8 mouse cellular contexts compared by ENCODE assay signal in the genomic region with DNA sequence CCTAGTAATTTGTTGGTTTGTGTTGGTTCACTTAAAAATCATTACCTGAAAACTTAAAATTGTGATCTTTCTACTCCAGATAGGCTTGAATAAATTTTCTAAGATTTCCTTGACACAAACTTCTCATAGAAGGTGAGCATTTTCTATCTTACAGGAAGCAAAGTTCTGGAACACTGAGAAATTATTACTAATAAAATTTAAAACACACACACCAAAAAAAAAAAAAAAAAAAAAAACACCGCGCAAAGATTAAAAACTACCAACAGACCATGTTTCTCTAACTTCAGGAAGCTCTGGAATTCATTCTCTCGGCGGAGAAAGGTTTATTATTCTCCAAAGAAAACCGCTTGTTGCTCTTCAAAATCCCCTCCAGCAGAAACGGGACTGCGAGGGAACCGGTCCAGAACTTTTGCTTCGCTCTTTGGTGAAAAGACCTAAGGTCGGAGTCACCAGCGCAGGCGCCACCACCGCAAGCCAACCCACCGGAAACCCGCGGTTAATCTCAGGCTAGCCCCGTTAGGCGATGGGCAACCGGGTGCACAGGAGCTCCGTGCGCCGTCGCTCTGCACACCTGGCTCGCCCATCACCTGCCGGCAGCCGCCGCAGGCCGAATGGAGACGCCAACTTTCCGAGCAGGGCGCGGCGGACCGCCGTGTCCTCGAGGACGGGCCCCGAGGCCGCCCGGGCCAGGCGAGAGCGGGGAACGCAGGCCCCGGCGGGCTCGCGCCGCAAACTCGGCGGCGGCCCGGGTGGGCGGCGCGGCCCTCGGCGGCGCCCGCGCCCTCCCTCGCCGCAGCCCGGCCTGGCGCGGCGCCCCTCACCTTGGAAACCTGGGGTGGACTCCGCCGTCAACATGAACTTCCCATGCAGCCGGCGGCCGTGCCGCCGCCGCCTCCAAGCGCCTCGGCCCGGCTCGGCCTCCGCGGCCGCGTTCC. TPM values are rescaled to one million over a fixed set of nuclear protein-coding genes. Genes with fewer than 3 reads are reported as not detected.
DNase-seq lines count a peak whose midpoint lies in the region; ATAC-seq and TF ChIP-seq lines count a peak whose summit lies in the region.

No protein-coding gene starts in this region.

- peak overlapping the region; percentile 64 for H3K4me2 ChIP-seq in embryonic facial prominence, embryonic 14.5 days (ENCODE audit: low read depth, low read length)
- H3K4me2 ChIP-seq in heart, embryonic 11.5 days, result peak overlapping the region; percentile 65
- peak overlapping the region; percentile 47 for H3K4me2 ChIP-seq in kidney, embryonic 14.5 days (replicated peaks; ENCODE audit: low read depth, low read length)
- peak overlapping the region; percentile 67 for H3K4me2 ChIP-seq in neural tube, embryonic 13.5 days

- H3K4me3 ChIP-seq in C2C12 (ENCODE audit: insufficient read depth, poor library complexity, severe bottlenecking), result peak overlapping the region; percentile 57
- H3K4me3 ChIP-seq in embryonic facial prominence, embryonic 14.5 days (ENCODE audit: low read depth, low read length), result peak overlapping the region; percentile 88
- peak overlapping the region; percentile 96 for H3K4me3 ChIP-seq in heart, embryonic 11.5 days (ENCODE audit: low read depth, low read length)
- H3K4me3 ChIP-seq in kidney, embryonic 14.5 days (ENCODE audit: low read length), result peak overlapping the region; percentile 82
- peak overlapping the region; percentile 73 for H3K4me3 ChIP-seq in lung, adult 2 months (replicated peaks; ENCODE audit: extremely low read depth, low read depth, low read length)
- H3K4me3 ChIP-seq in neural tube, embryonic 13.5 days, result peak overlapping the region; percentile 87

- H3K79me2 ChIP-seq in C2C12 (ENCODE audit: control insufficient read depth, insufficient read depth), result peaks cover 52% of the 10 kb centered on the region

- H3K9ac ChIP-seq in embryonic facial prominence, embryonic 14.5 days (ENCODE audit: low read depth, low read length), result peak overlapping the region; percentile 95
- peak overlapping the region; percentile 94 for H3K9ac ChIP-seq in heart, embryonic 11.5 days (ENCODE audit: low read depth, low read length)
- peak overlapping the region; percentile 90 for H3K9ac ChIP-seq in kidney, embryonic 14.5 days (ENCODE audit: low read depth, low read length)
- H3K9ac ChIP-seq in neural tube, embryonic 13.5 days, result peak overlapping the region; percentile 90

- peaks cover 44% of the 10 kb centered on the region for H3K79me3 ChIP-seq in C2C12 (ENCODE audit: low read depth)

- no peaks in the 10 kb centered on the region for H3K27me3 ChIP-seq in C2C12 (ENCODE audit: control insufficient read depth, insufficient read depth, insufficient read length)
- no peaks in the 10 kb centered on the region for H3K27me3 ChIP-seq in embryonic facial prominence, embryonic 14.5 days (replicated peaks; ENCODE audit: control insufficient read depth, insufficient read depth, low read length)
- H3K27me3 ChIP-seq in heart, embryonic 11.5 days (ENCODE audit: control insufficient read depth, insufficient read depth, low read length), result no peaks in the 10 kb centered on the region
- no peaks in the 10 kb centered on the region for H3K27me3 ChIP-seq in kidney, embryonic 14.5 days (ENCODE audit: control insufficient read depth, insufficient read depth, low read length)
- 0 out of 2 replicates have a peak, but pooled peaks cover 3% of the 10 kb centered on the region for H3K27me3 ChIP-seq in neural tube, embryonic 13.5 days

- under 1% methylated on average over 20 of the region's 82 CpGs for WGBS in embryonic facial prominence, embryonic 14.5 days
- WGBS in heart, embryonic 11.5 days (ENCODE audit: insufficient replicate concordance), result under 1% methylated on average over 72 of the region's 82 CpGs
- WGBS in kidney, embryonic 14.5 days, result under 1% methylated on average over 66 of the region's 82 CpGs
- WGBS in lung, adult 2 months, result under 1% methylated on average over 82 of the region's 82 CpGs
- under 1% methylated on average over 82 of the region's 82 CpGs for WGBS in neural tube, embryonic 13.5 days

- peak; percentile 73 for ATAC-seq in embryonic facial prominence, embryonic 14.5 days (ENCODE audit: low read depth)
- ATAC-seq in heart, embryonic 11.5 days (replicated peaks; ENCODE audit: insufficient number of reproducible peaks, low FRiP score, low TSS enrichment), result peak; percentile 39; the same call in 1 of the 2 replicates
- ATAC-seq in kidney, embryonic 14.5 days (ENCODE audit: low FRiP score, low TSS enrichment), result peak; percentile 75
- ATAC-seq in neural tube, embryonic 13.5 days (ENCODE audit: low read depth), result peak; percentile 82

- TF ChIP-seq CTCF in C2C12 (IDR thresholded peaks at IDR 0.05; ENCODE audit: control insufficient read depth, insufficient read depth, insufficient read length), result no peak
- TF ChIP-seq CTCF in lung, adult 2 months (IDR thresholded peaks at IDR 0.05; ENCODE audit: insufficient read depth, low read length), result no peak

- peak overlapping the region; percentile 82 for H3ac ChIP-seq in C2C12 (ENCODE audit: control insufficient read depth, insufficient read length, low read depth)

- H3K4me1 ChIP-seq in embryonic facial prominence, embryonic 14.5 days (ENCODE audit: control insufficient read depth, insufficient read depth, low read length), result peaks cover 4% of the 10 kb centered on the region; the same call in 1 of the 2 replicates
- H3K4me1 ChIP-seq in heart, embryonic 11.5 days (ENCODE audit: control insufficient read depth, insufficient read depth, low read length), result peaks cover 23% of the 10 kb centered on the region
- peaks cover 21% of the 10 kb centered on the region for H3K4me1 ChIP-seq in kidney, embryonic 14.5 days (ENCODE audit: control insufficient read depth, insufficient read depth, low read length)
- H3K4me1 ChIP-seq in lung, adult 2 months (ENCODE audit: control insufficient read depth, insufficient read depth, low read length), result peaks cover 2% of the 10 kb centered on the region
- peaks cover 19% of the 10 kb centered on the region for H3K4me1 ChIP-seq in neural tube, embryonic 13.5 days (replicated peaks)

- H3K36me3 ChIP-seq in C2C12 (ENCODE audit: control insufficient read depth, insufficient read depth), result no peaks in the 10 kb centered on the region
- H3K36me3 ChIP-seq in embryonic facial prominence, embryonic 14.5 days (ENCODE audit: control insufficient read depth, insufficient read depth, low read length), result no peaks in the 10 kb centered on the region
- no peaks in the 10 kb centered on the region for H3K36me3 ChIP-seq in heart, embryonic 11.5 days (ENCODE audit: control insufficient read depth, insufficient read depth, low read length)
- H3K36me3 ChIP-seq in kidney, embryonic 14.5 days (ENCODE audit: control insufficient read depth, insufficient read depth, low read length), result no peaks in the 10 kb centered on the region
- no peaks in the 10 kb centered on the region for H3K36me3 ChIP-seq in neural tube, embryonic 13.5 days

- peak; percentile 81 for DNase-seq in adrenal gland, postnatal 14 days
- peak; percentile 69 for DNase-seq in embryonic facial prominence, embryonic 14.5 days (ENCODE audit: low spot score)
- peak; percentile 65 for DNase-seq in lung, adult 2 months
- DNase-seq in testis, postnatal 14 days (ENCODE audit: low spot score), result peak; percentile 77

- TF ChIP-seq POLR2A in lung, adult 2 months (IDR thresholded peaks at IDR 0.05; ENCODE audit: borderline replicate concordance, extremely low read depth, low read depth, low read length), result peak; percentile 34; the same call in 1 of the 2 replicates

- no peaks in the 10 kb centered on the region for H3K9me3 ChIP-seq in embryonic facial prominence, embryonic 14.5 days (ENCODE audit: control insufficient read depth, low read length)
- no peaks in the 10 kb centered on the region for H3K9me3 ChIP-seq in heart, embryonic 11.5 days (replicated peaks; ENCODE audit: control insufficient read depth, low read length)
- no peaks in the 10 kb centered on the region for H3K9me3 ChIP-seq in kidney, embryonic 14.5 days (ENCODE audit: control insufficient read depth, low read length)
- H3K9me3 ChIP-seq in neural tube, embryonic 13.5 days, result no peaks in the 10 kb centered on the region

- H3K27ac ChIP-seq in embryonic facial prominence, embryonic 14.5 days (replicated peaks; ENCODE audit: low read depth, low read length), result peak overlapping the region; percentile 95
- H3K27ac ChIP-seq in heart, embryonic 11.5 days (ENCODE audit: low read depth, low read length), result peak overlapping the region; percentile 98
- peak overlapping the region; percentile 96 for H3K27ac ChIP-seq in kidney, embryonic 14.5 days (ENCODE audit: low read depth, low read length)
- peak overlapping the region; percentile 92 for H3K27ac ChIP-seq in neural tube, embryonic 13.5 days (replicated peaks)

RNA-seq across cellular contexts. Expression of a gene that starts 6.7 kb away (rescaled TPM):
- polyA plus RNA-seq in C2C12 (2012; fragmentation: generic; extraction: Trizol), result 6.8 TPM
- 53.6 and 55.9 TPM in 2 replicates for total RNA-seq in adrenal gland, postnatal 14 days (2021)
- 56.1 and 58.5 TPM in 2 replicates for polyA plus RNA-seq in embryonic facial prominence, embryonic 14.5 days (2014; fragmentation: Nextera tagmentation; extraction: Ambion mirVana)
- polyA plus RNA-seq in heart, embryonic 11.5 days (2014; fragmentation: Nextera tagmentation; extraction: Ambion mirVana), result 41.0 and 46.7 TPM in 2 replicates
- 65.6 and 74.6 TPM in 2 replicates for polyA plus RNA-seq in kidney, embryonic 14.5 days (2014; fragmentation: Nextera tagmentation; extraction: Ambion mirVana)
- 16.5 and 18.2 TPM in 2 replicates for polyA plus RNA-seq in lung, adult 2 months (2012; rRNA removed)
- polyA plus RNA-seq in neural tube, embryonic 13.5 days (2015; fragmentation: Nextera tagmentation; extraction: Ambion mirVana), result 56.1 and 58.3 TPM in 2 replicates

RNA-seq across cellular contexts. Expression of a gene that starts 32.1 kb away (rescaled TPM):
- 161 TPM for polyA plus RNA-seq in C2C12 (2012; fragmentation: generic; extraction: Trizol)
- 63.2 and 72.3 TPM in 2 replicates for total RNA-seq in adrenal gland, postnatal 14 days (2021)
- 58.1 and 63.8 TPM in 2 replicates for polyA plus RNA-seq in embryonic facial prominence, embryonic 14.5 days (2014; fragmentation: Nextera tagmentation; extraction: Ambion mirVana)
- polyA plus RNA-seq in heart, embryonic 11.5 days (2014; fragmentation: Nextera tagmentation; extraction: Ambion mirVana), result 55.2 and 69.9 TPM in 2 replicates
- polyA plus RNA-seq in kidney, embryonic 14.5 days (2014; fragmentation: Nextera tagmentation; extraction: Ambion mirVana), result 85.7 and 92.5 TPM in 2 replicates
- 17.2 and 18.8 TPM in 2 replicates for polyA plus RNA-seq in lung, adult 2 months (2012; rRNA removed)
- polyA plus RNA-seq in neural tube, embryonic 13.5 days (2015; fragmentation: Nextera tagmentation; extraction: Ambion mirVana), result 56.2 and 60.3 TPM in 2 replicates

RNA-seq across cellular contexts. Expression of a gene that starts 38.3 kb away (rescaled TPM):
- 0.09 TPM for polyA plus RNA-seq in C2C12 (2012; fragmentation: generic; extraction: Trizol)
- total RNA-seq in adrenal gland, postnatal 14 days (2021), result not detected in 2 replicates
- polyA plus RNA-seq in embryonic facial prominence, embryonic 14.5 days (2014; fragmentation: Nextera tagmentation; extraction: Ambion mirVana), result 0.47 TPM in 1 of 2 replicates, not detected in the other
- 0.57 TPM in 1 of 2 replicates, not detected in the other for polyA plus RNA-seq in heart, embryonic 11.5 days (2014; fragmentation: Nextera tagmentation; extraction: Ambion mirVana)
- 0.64 and 0.95 TPM in 2 replicates for polyA plus RNA-seq in kidney, embryonic 14.5 days (2014; fragmentation: Nextera tagmentation; extraction: Ambion mirVana)
- not detected in 2 replicates for polyA plus RNA-seq in lung, adult 2 months (2012; rRNA removed)
- polyA plus RNA-seq in neural tube, embryonic 13.5 days (2015; fragmentation: Nextera tagmentation; extraction: Ambion mirVana), result not detected in 2 replicates

Comparison
In these comparisons a context has a peak if more than half of its experiments do, and no peak if none do; other contexts are left out.
1. Peak in every context shown above with its lines: DNase-seq, ATAC-seq, H3K4me3 ChIP-seq and H3K27ac ChIP-seq.